Mouse (Mus musculus): ENCODE data around the gene Fancd2. TPM values are rescaled to one million over a fixed set of nuclear protein-coding genes. Genes with fewer than 3 reads are reported as not detected.

Gene Fancd2
- polyA plus RNA-seq, 1 experiment from 2014 or later, result 13.5 TPM

DNA sequence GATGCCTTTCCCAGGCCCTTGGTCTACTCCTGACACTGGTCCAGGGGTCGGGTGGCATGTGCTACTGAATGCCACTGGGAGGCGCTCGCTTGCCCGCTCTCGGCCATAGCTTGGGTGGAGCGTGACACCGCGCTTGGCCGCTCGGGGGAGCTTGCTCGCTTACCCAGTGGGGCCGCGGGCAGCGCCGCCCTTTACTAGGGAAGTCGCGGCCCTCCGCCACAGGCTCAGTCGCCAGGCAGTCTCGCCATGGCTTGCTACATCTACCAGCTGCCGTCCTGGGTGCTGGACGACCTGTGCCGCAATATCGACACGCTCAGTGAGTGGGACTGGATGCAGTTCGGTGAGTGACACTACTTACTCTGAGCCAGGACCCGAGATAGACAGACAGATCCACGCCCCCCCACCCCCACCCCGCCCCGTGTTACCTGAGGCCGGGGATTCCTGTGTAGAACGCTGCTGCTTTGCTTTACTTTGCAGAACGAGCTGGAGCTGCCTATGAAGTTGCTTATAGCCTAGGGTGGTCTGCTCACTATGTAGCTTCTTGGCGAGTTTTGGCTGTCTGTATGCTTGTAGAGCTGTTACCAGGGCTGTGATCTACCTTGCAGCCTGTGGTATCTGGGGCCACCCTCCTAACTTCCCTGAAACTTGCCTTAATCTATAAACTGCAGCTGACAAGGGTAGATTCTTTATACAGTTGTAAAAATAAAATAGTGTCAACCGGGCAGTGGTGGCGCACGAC lies 107.0 kb downstream of the Fancd2 start, which contains the start of gene Irak2:
Gene Irak2, plus strand, starts transcription at position 166 of the 739 bp plus-strand sequence.
- ATAC-seq (ENCODE audit: low FRiP score), result peak; percentile 96
- no peak within 1 kb of the TSS for H3K27ac ChIP-seq (ENCODE audit: low read depth, low read length)
- 9% methylated on average over 37 of the region's 37 CpGs for WGBS

DNA sequence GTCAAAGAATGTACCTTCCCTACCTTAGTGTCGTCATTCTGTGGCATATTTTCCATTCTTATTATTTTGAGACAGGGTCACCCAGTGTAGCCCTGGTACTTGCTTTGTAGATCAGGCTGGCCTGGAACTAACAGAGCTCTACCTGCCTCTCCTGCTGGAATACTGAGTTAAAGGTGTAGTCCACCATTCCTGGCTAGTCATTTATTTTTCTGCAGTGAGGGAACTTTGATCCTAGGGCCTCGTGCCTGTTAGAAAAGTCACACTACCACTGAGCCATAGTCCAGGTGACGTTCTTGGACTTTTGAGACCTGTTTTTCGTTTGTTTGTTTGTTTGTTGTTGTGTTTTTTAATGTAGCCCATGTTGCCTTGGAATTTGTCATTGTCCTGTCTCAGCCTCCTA lies 107.7 kb downstream of the Fancd2 start:
- Histone ChIP-seq H3K4me2 (no peak overlapping the region), H3K9ac (ENCODE audit: low read length) (no peak overlapping the region), H3K4me1 (ENCODE audit: control insufficient read depth, insufficient read depth, low read length) (no peaks in the 10 kb centered on the region), H3K9me3 (ENCODE audit: control insufficient read depth, low read length) (no peaks in the 10 kb centered on the region), H3K36me3 (ENCODE audit: control insufficient read depth, insufficient read depth, low read length) (no peaks in the 10 kb centered on the region), H3K27ac (ENCODE audit: low read depth, low read length) (no peak overlapping the region), H3K27me3 (ENCODE audit: control insufficient read depth, insufficient read depth, low read length) (no peaks in the 10 kb centered on the region), H3K4me3 (ENCODE audit: low read depth, low read length) (no peak overlapping the region)
- DNase-seq (ENCODE audit: low spot score, missing footprints) (no peak), ATAC-seq (ENCODE audit: low FRiP score) (no peak)
- 83% methylated on average over 4 of the region's 4 CpGs for WGBS

More for the DNA sequence above, 107.0 kb downstream of the Fancd2 start, which contains the start of gene Irak2:
- H3K36me3 ChIP-seq (ENCODE audit: control insufficient read depth, insufficient read depth, low read length), result no peaks in the 10 kb centered on the region
- peak within 1 kb of the TSS; percentile 56 for H3K4me2 ChIP-seq
- DNase-seq (ENCODE audit: low spot score, missing footprints), result peak; percentile 98
- no peaks in the 10 kb centered on the region for H3K9me3 ChIP-seq (ENCODE audit: control insufficient read depth, low read length)
- peak within 1 kb of the TSS; percentile 33 for H3K4me3 ChIP-seq (ENCODE audit: low read depth, low read length)
- peak within 1 kb of the TSS; percentile 52 for H3K9ac ChIP-seq (ENCODE audit: low read length)
- H3K4me1 ChIP-seq (ENCODE audit: control insufficient read depth, insufficient read depth, low read length), result no peaks in the 10 kb centered on the region
- no peaks in the 10 kb centered on the region for H3K27me3 ChIP-seq (ENCODE audit: control insufficient read depth, insufficient read depth, low read length)

DNA sequence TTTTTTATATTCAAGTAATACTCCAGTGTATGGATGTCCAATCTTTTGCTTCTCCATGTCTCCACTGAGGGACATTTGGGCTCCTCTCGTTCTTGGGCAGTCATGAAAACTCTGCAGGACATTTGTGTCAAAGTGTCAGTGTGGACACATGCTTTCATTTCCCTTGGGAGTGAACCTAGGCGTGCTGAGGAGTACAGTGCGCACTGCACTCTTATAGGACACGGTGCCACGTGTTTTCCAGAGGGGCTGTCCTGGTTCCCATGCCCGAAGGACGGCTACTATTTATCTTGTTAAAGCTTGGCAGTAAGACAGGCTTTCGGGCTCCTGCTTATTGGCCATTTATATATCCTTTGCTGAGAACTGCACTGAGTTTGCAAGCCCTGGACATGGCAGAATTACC lies 111.1 kb downstream of the Fancd2 start:
- no peak overlapping the region for H3K9ac ChIP-seq (ENCODE audit: low read length)
- H3K27me3 ChIP-seq (ENCODE audit: control insufficient read depth, insufficient read depth, low read length), result no peaks in the 10 kb centered on the region
- H3K4me2 ChIP-seq, result no peak overlapping the region
- WGBS, result 86% methylated on average over 8 of the region's 8 CpGs
- H3K36me3 ChIP-seq (ENCODE audit: control insufficient read depth, insufficient read depth, low read length), result no peaks in the 10 kb centered on the region
- no peak overlapping the region for H3K4me3 ChIP-seq (ENCODE audit: low read depth, low read length)
- ATAC-seq (ENCODE audit: low FRiP score) (no peak), DNase-seq (ENCODE audit: low spot score, missing footprints) (no peak)
- no peaks in the 10 kb centered on the region for H3K4me1 ChIP-seq (ENCODE audit: control insufficient read depth, insufficient read depth, low read length)
- no peaks in the 10 kb centered on the region for H3K9me3 ChIP-seq (ENCODE audit: control insufficient read depth, low read length)
- no peak overlapping the region for H3K27ac ChIP-seq (ENCODE audit: low read depth, low read length)

DNA sequence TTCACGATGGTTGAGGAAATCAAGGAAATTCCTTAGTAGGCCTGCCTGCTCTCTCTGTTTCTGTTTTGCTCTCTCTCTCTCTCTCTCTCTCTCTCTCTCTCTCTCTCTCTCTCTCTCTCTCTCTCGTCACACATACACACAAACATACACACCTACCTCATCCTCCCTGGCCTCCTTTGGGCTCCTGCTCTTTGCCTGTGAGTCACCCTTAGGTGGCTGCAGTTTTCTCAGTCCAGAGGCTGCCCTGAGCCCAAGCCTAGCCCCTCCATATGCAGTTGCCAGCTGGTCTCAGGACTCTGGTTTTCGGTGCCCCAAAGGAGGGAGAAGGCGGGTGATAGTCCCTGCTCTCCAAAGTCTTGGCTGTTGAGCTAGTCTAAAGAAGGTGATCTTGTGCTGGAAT lies 111.5 kb downstream of the Fancd2 start:
- Histone ChIP-seq H3K9ac (ENCODE audit: low read length) (no peak overlapping the region), H3K4me1 (ENCODE audit: control insufficient read depth, insufficient read depth, low read length) (no peaks in the 10 kb centered on the region), H3K27me3 (ENCODE audit: control insufficient read depth, insufficient read depth, low read length) (no peaks in the 10 kb centered on the region), H3K27ac (ENCODE audit: low read depth, low read length) (no peak overlapping the region), H3K9me3 (ENCODE audit: control insufficient read depth, low read length) (no peaks in the 10 kb centered on the region), H3K36me3 (ENCODE audit: control insufficient read depth, insufficient read depth, low read length) (no peaks in the 10 kb centered on the region), H3K4me2 (no peak overlapping the region), H3K4me3 (ENCODE audit: low read depth, low read length) (no peak overlapping the region)
- ATAC-seq (ENCODE audit: low FRiP score) (no peak), DNase-seq (ENCODE audit: low spot score, missing footprints) (no peak)
- WGBS, result 81% methylated on average over 4 of the region's 4 CpGs

DNA sequence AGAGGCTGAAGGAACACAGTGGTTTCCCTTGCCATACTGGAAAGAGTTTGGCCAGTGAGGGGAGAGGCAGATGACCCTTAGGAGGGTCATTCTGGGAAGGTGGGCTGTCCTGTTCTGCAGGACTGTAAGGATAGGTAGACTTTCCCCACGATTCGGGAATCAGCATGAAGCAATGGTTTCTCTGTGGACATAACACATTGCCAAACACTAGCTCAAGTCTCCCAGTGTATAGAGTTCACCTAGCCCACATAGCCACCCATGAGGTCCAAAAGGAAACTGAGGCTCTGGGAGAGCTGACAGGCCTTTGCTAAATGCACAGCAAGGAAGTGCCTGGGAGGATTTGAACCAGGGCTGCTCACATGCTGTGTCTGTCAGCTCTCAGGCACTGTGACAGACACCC lies 112.5 kb downstream of the Fancd2 start:
- H3K9me3 ChIP-seq (ENCODE audit: control insufficient read depth, low read length), result no peaks in the 10 kb centered on the region
- H3K4me2 ChIP-seq, result no peak overlapping the region
- H3K27ac ChIP-seq (ENCODE audit: low read depth, low read length), result no peak overlapping the region
- ATAC-seq (ENCODE audit: low FRiP score) (no peak), DNase-seq (ENCODE audit: low spot score, missing footprints) (no peak)
- H3K36me3 ChIP-seq (ENCODE audit: control insufficient read depth, insufficient read depth, low read length), result no peaks in the 10 kb centered on the region
- H3K27me3 ChIP-seq (ENCODE audit: control insufficient read depth, insufficient read depth, low read length), result no peaks in the 10 kb centered on the region
- WGBS, result 86% methylated on average over 2 of the region's 2 CpGs
- no peak overlapping the region for H3K4me3 ChIP-seq (ENCODE audit: low read depth, low read length)
- no peak overlapping the region for H3K9ac ChIP-seq (ENCODE audit: low read length)
- no peaks in the 10 kb centered on the region for H3K4me1 ChIP-seq (ENCODE audit: control insufficient read depth, insufficient read depth, low read length)

DNA sequence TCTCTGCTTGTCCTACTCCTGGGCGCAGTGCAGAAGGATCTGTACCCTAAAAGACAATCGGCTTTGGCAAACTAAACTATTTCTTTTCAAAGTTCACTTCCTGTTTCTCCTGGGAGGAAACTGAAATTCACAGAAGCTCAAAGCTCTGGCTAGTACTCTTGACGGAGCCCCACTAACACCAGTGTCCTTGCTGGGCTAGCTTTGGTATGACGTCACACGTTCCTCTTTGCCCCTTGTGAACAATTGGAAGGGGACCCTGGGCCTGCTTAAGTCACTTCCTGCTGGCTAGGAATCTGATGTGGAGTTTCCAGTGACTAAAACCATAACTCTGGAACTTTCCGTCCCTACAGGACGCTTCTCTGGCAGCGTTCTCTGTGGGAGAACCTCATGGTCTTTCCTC lies 113.3 kb downstream of the Fancd2 start:
- DNase-seq (ENCODE audit: low spot score, missing footprints) (no peak), ATAC-seq (ENCODE audit: low FRiP score) (no peak)
- Histone ChIP-seq H3K4me1 (ENCODE audit: control insufficient read depth, insufficient read depth, low read length) (no peaks in the 10 kb centered on the region), H3K27me3 (ENCODE audit: control insufficient read depth, insufficient read depth, low read length) (no peaks in the 10 kb centered on the region), H3K9me3 (ENCODE audit: control insufficient read depth, low read length) (no peaks in the 10 kb centered on the region), H3K4me2 (no peak overlapping the region), H3K4me3 (ENCODE audit: low read depth, low read length) (no peak overlapping the region), H3K36me3 (ENCODE audit: control insufficient read depth, insufficient read depth, low read length) (no peaks in the 10 kb centered on the region), H3K27ac (ENCODE audit: low read depth, low read length) (no peak overlapping the region), H3K9ac (ENCODE audit: low read length) (no peak overlapping the region)
- WGBS, result 87% methylated on average over 8 of the region's 8 CpGs

Small RNA genes within 50 kb of the gene (microRNA-seq; reads per million reads assigned to microRNA genes)
- not detected for gene Gm23365

Other genes starting within 250 kb of the Fancd2 start
- 0.07 and 0.08 TPM in 2 replicates for gene Cpne9, start 249.4 kb upstream of the Fancd2 start, polyA plus RNA-seq (2014; fragmentation: Nextera tagmentation; extraction: Ambion mirVana)
- 20.1 and 22.8 TPM in 2 replicates for gene Brpf1, start 224.5 kb upstream of the Fancd2 start, polyA plus RNA-seq (2014; fragmentation: Nextera tagmentation; extraction: Ambion mirVana)
- gene Ogg1, start 204.7 kb upstream of the Fancd2 start, polyA plus RNA-seq (2014; fragmentation: Nextera tagmentation; extraction: Ambion mirVana), result 12.2 and 13.8 TPM in 2 replicates
- gene Camk1, start 187.7 kb upstream of the Fancd2 start, polyA plus RNA-seq (2014; fragmentation: Nextera tagmentation; extraction: Ambion mirVana), result 61.6 and 65.4 TPM in 2 replicates
- 59.3 and 62.4 TPM in 2 replicates for gene Tada3, start 153.8 kb upstream of the Fancd2 start, polyA plus RNA-seq (2014; fragmentation: Nextera tagmentation; extraction: Ambion mirVana)
- gene Arpc4, start 153.6 kb upstream of the Fancd2 start, polyA plus RNA-seq (2014; fragmentation: Nextera tagmentation; extraction: Ambion mirVana), result 188 and 208 TPM in 2 replicates
- gene Ttll3, start 142.4 kb upstream of the Fancd2 start, polyA plus RNA-seq (2014; fragmentation: Nextera tagmentation; extraction: Ambion mirVana), result 3.0 TPM in 2 replicates
- 26.6 and 32.0 TPM in 2 replicates for gene Rpusd3, start 112.3 kb upstream of the Fancd2 start, polyA plus RNA-seq (2014; fragmentation: Nextera tagmentation; extraction: Ambion mirVana)
- gene Cidec, start 95.9 kb upstream of the Fancd2 start, polyA plus RNA-seq (2014; fragmentation: Nextera tagmentation; extraction: Ambion mirVana), result not detected in 2 replicates
- gene Jagn1, start 89.1 kb upstream of the Fancd2 start, polyA plus RNA-seq (2014; fragmentation: Nextera tagmentation; extraction: Ambion mirVana), result 73.1 and 75.0 TPM in 2 replicates
- gene Il17re, start 73.2 kb upstream of the Fancd2 start, polyA plus RNA-seq (2014; fragmentation: Nextera tagmentation; extraction: Ambion mirVana), result 0.19 and 0.40 TPM in 2 replicates
- gene Il17rc, start 60.3 kb upstream of the Fancd2 start, polyA plus RNA-seq (2014; fragmentation: Nextera tagmentation; extraction: Ambion mirVana), result 2.7 and 3.1 TPM in 2 replicates
- gene Creld1, start 48.4 kb upstream of the Fancd2 start, polyA plus RNA-seq (2014; fragmentation: Nextera tagmentation; extraction: Ambion mirVana), result 29.2 and 29.9 TPM in 2 replicates
- 0.97 and 1.1 TPM in 2 replicates for gene Prrt3, start 29.8 kb upstream of the Fancd2 start, polyA plus RNA-seq (2014; fragmentation: Nextera tagmentation; extraction: Ambion mirVana)
- gene Emc3, start within 50 bp of the Fancd2 start, polyA plus RNA-seq (2014; fragmentation: Nextera tagmentation; extraction: Ambion mirVana), result 88.4 and 90.0 TPM in 2 replicates
- 0.42 and 0.47 TPM in 2 replicates for gene Fancd2os, start 69.0 kb downstream of the Fancd2 start, polyA plus RNA-seq (2014; fragmentation: Nextera tagmentation; extraction: Ambion mirVana)
- 223 and 232 TPM in 2 replicates for gene Brk1, start 73.1 kb downstream of the Fancd2 start, polyA plus RNA-seq (2014; fragmentation: Nextera tagmentation; extraction: Ambion mirVana)
- 60.9 and 62.4 TPM in 2 replicates for gene Vhl, start 92.3 kb downstream of the Fancd2 start, polyA plus RNA-seq (2014; fragmentation: Nextera tagmentation; extraction: Ambion mirVana)
- gene Irak2, start 106.8 kb downstream of the Fancd2 start, polyA plus RNA-seq (2014; fragmentation: Nextera tagmentation; extraction: Ambion mirVana), result 1.6 and 1.9 TPM in 2 replicates
- gene Tatdn2, start 165.4 kb downstream of the Fancd2 start, polyA plus RNA-seq (2014; fragmentation: Nextera tagmentation; extraction: Ambion mirVana), result 1.0 and 1.7 TPM in 2 replicates
- gene Ghrl, start 188.2 kb downstream of the Fancd2 start, polyA plus RNA-seq (2014; fragmentation: Nextera tagmentation; extraction: Ambion mirVana), result 0.33 and 0.40 TPM in 2 replicates
- gene Sec13, start 209.1 kb downstream of the Fancd2 start, polyA plus RNA-seq (2014; fragmentation: Nextera tagmentation; extraction: Ambion mirVana), result 250 and 264 TPM in 2 replicates